Mouse (Mus musculus): ENCODE results near the gene Mylk4. TPM values are rescaled to one million over a fixed set of nuclear protein-coding genes. Genes with fewer than 3 reads are reported as not detected.

Mylk4 gene
- not detected for polyA plus RNA-seq (2014; fragmentation: Illumina TruSeq; extraction: RNeasy Lipid Tissue Mini Kit (QIAGEN cat#74804); ENCODE audit: low read depth, low replicate concordance)

GRCm38 (mm10) chr13:32783816-32784215 lies at the start of gene Mylk4:
TSS of gene Mylk4 (minus strand) at chr13:32783954.

GRCm38 (mm10) chr13:32802259-32803081 lies 18.7 kb upstream of the Mylk4 start, which contains the start of gene D930007J09Rik:
TSS of gene D930007J09Rik (minus strand) at chr13:32802849.

GRCm38 (mm10) chr13:32801693-32802221 lies 18.0 kb upstream of the Mylk4 start, which contains the start of gene Wrnip1:
TSS of gene Wrnip1 (plus strand) at chr13:32802038.

Other genes starting within 250 kb of the Mylk4 start
- 25.4 TPM for gene Wrnip1, start 18.1 kb upstream of the Mylk4 start, polyA plus RNA-seq (2014; fragmentation: Illumina TruSeq; extraction: RNeasy Lipid Tissue Mini Kit (QIAGEN cat#74804); ENCODE audit: low read depth, low replicate concordance)
- gene D930007J09Rik, start 18.9 kb upstream of the Mylk4 start, polyA plus RNA-seq (2014; fragmentation: Illumina TruSeq; extraction: RNeasy Lipid Tissue Mini Kit (QIAGEN cat#74804); ENCODE audit: low read depth, low replicate concordance), result not detected
- 685 TPM for gene Serpinb1a, start 67.2 kb upstream of the Mylk4 start, polyA plus RNA-seq (2014; fragmentation: Illumina TruSeq; extraction: RNeasy Lipid Tissue Mini Kit (QIAGEN cat#74804); ENCODE audit: low read depth, low replicate concordance)
- gene Serpinb1c, start 114.3 kb upstream of the Mylk4 start, polyA plus RNA-seq (2014; fragmentation: Illumina TruSeq; extraction: RNeasy Lipid Tissue Mini Kit (QIAGEN cat#74804); ENCODE audit: low read depth, low replicate concordance), result 0.63 TPM
- 10.7 TPM for gene Serpinb6b, start 181.3 kb upstream of the Mylk4 start, polyA plus RNA-seq (2014; fragmentation: Illumina TruSeq; extraction: RNeasy Lipid Tissue Mini Kit (QIAGEN cat#74804); ENCODE audit: low read depth, low replicate concordance)
- gene Serpinb9, start 219.3 kb upstream of the Mylk4 start, polyA plus RNA-seq (2014; fragmentation: Illumina TruSeq; extraction: RNeasy Lipid Tissue Mini Kit (QIAGEN cat#74804); ENCODE audit: low read depth, low replicate concordance), result 29.4 TPM
- gene Serpinb9b, start 243.5 kb upstream of the Mylk4 start, polyA plus RNA-seq (2014; fragmentation: Illumina TruSeq; extraction: RNeasy Lipid Tissue Mini Kit (QIAGEN cat#74804); ENCODE audit: low read depth, low replicate concordance), result not detected